Mouse (Mus musculus) hindbrain, postnatal 0 days (tissue): ENCODE data around the gene Ccl24. TPM values are rescaled to one million over a fixed set of nuclear protein-coding genes. Genes with fewer than 3 reads are reported as not detected.
"Not testable (repeated sequence)": the region's sequence is repeated elsewhere in the genome, so short reads cannot be mapped to it uniquely, and the experiment has no call there.

Experiments
- ATAC-seq: fragments of 200-750 bp; cut with Nextera tagmentation; 2 replicates; pipeline ENCODE4 v1.8.0; 2017; ENCODE audit warnings: mild to moderate bottlenecking, moderate TSS enrichment, moderate library complexity
- DNase-seq: peaks from one replicate; pipeline ENCODE4 v3.0.0-alpha.2; 2015; ENCODE audit warnings: low spot score
- H3K27ac ChIP-seq: fragments of 300-500 bp; sonication (generic); 2 replicates; pipeline ENCODE4 v1.5.1; 2014; ENCODE audit warnings: mild to moderate bottlenecking
- H3K27me3 ChIP-seq: fragments of 300-500 bp; sonication (generic); 2 replicates; pipeline ENCODE4 v1.6.1; 2014; ENCODE audit warnings: low read length, mixed read lengths; ENCODE audit not compliant: insufficient read depth
- H3K36me3 ChIP-seq: fragments of 300-500 bp; sonication (generic); 2 replicates; pipeline ENCODE4 v1.6.1; 2014; ENCODE audit warnings: low read length, mixed read lengths; ENCODE audit not compliant: insufficient read depth
- H3K4me1 ChIP-seq: fragments of 300-500 bp; sonication (generic); 2 replicates; pipeline ENCODE4 v1.6.1; 2014; ENCODE audit warnings: antibody characterized with exemption, low read length, mixed read lengths; ENCODE audit not compliant: insufficient read depth
- H3K4me2 ChIP-seq: fragments of 300-500 bp; sonication (generic); 2 replicates; pipeline ENCODE4 v1.6.1; 2014; ENCODE audit warnings: low read depth, mild to moderate bottlenecking, low read length, moderate library complexity, mixed read lengths
- H3K4me3 ChIP-seq: fragments of 300-500 bp; sonication (generic); 2 replicates; pipeline ENCODE4 v1.5.1; 2014; ENCODE audit warnings: low read length
- H3K9ac ChIP-seq: fragments of 300-500 bp; sonication (generic); replicated peaks from 2 replicates; pipeline ENCODE4 v1.6.1; 2014; ENCODE audit warnings: mild to moderate bottlenecking, low read length, moderate library complexity, mixed read lengths
- H3K9me3 ChIP-seq: fragments of 300-500 bp; sonication (generic); 2 replicates; pipeline ENCODE4 v1.6.1; 2016; ENCODE audit warnings: low read length, mixed read lengths
- CTCF ChIP-seq: IDR thresholded peaks from 2 replicates; pipeline ENCODE4 v1.5.1; 2016; ENCODE audit warnings: antibody characterized with exemption, control low read depth, low read depth
- WGBS: fragments of 180-500 bp; shearing (Covaris S2); extraction: QIAGEN DNeasy Blood & Tissue Kit; methylation state at CpG from one replicate; pipeline ENCODE4 v1.1.7; 2014; 5-methylcytosine and 5-hydroxymethylcytosine counted together
- polyA plus RNA-seq: library from polyadenylated mRNA; unstranded; fragments of >200 nt; fragmentation: Nextera tagmentation; extraction: Ambion mirVana; gene quantifications from 2 replicates; pipeline ENCODE4 v1.2.1, GENCODE M21; 2015
- total RNA-seq: library from RNA; depleted of rRNA; stranded (reverse); fragments of >200 nt; gene quantifications from 2 replicates; pipeline ENCODE4 v1.2.3, GENCODE M21; 2014; rRNA removed

Ccl24 gene
- total RNA-seq: 0.26 TPM in 1 of 2 replicates, not detected in the other
- 1.9 and 2.5 TPM in 2 replicates for polyA plus RNA-seq

GRCm38 (mm10) chr5:135573006-135573405 lies at the start of gene Ccl24:
TSS of gene Ccl24 (minus strand) at chr5:135573049.
- Histone ChIP-seq H3K36me3 (no peaks in the 10 kb centered on the region), H3K9ac (no peak within 1 kb of the TSS), H3K27ac (no peak within 1 kb of the TSS), H3K9me3 (no peaks in the 10 kb centered on the region), H3K4me3 (no peak within 1 kb of the TSS), H3K4me1 (no peaks in the 10 kb centered on the region), H3K27me3 (no peaks in the 10 kb centered on the region), H3K4me2 (no peak within 1 kb of the TSS)
- DNase-seq (no peak), ATAC-seq (no peak)
- 94% methylated on average over 6 of the region's 6 CpGs for WGBS
- no peak for TF ChIP-seq CTCF

GRCm38 (mm10) chr5:135621725-135622124 lies 48.9 kb upstream of the Ccl24 start:
- no peaks in the 10 kb centered on the region for H3K4me1 ChIP-seq
- H3K27ac ChIP-seq: no peak overlapping the region
- H3K9ac ChIP-seq: no peak overlapping the region
- WGBS: 80% methylated on average over 10 of the region's 10 CpGs
- H3K36me3 ChIP-seq: no peaks in the 10 kb centered on the region
- no peak for TF ChIP-seq CTCF
- ATAC-seq: no peak
- H3K27me3 ChIP-seq: no peaks in the 10 kb centered on the region
- H3K4me2 ChIP-seq: no peak overlapping the region
- no peak overlapping the region for H3K4me3 ChIP-seq
- DNase-seq: no peak
- H3K9me3 ChIP-seq: no peaks in the 10 kb centered on the region

- H3K9ac ChIP-seq: no peak overlapping the region
- H3K4me3 ChIP-seq: no peak overlapping the region
- no peak overlapping the region for H3K27ac ChIP-seq
- no peaks in the 10 kb centered on the region for H3K36me3 ChIP-seq
- H3K9me3 ChIP-seq: no peaks in the 10 kb centered on the region
- H3K4me2 ChIP-seq: no peak overlapping the region
- 85% methylated on average over 9 of the region's 9 CpGs for WGBS
- DNase-seq: no peak
- TF ChIP-seq CTCF: no peak
- ATAC-seq: no peak
- H3K27me3 ChIP-seq: no peaks in the 10 kb centered on the region
- H3K4me1 ChIP-seq: no peaks in the 10 kb centered on the region
These were observed 47.7 kb upstream of the Ccl24 start for GRCm38 (mm10) chr5:135620526-135620925.

- not testable (repeated sequence) for H3K4me1 ChIP-seq, H3K36me3 ChIP-seq, H3K27me3 ChIP-seq, DNase-seq, H3K4me3 ChIP-seq, H3K4me2 ChIP-seq, H3K9me3 ChIP-seq, H3K27ac ChIP-seq, ATAC-seq, H3K9ac ChIP-seq
- 86% methylated on average over 10 of the region's 10 CpGs for WGBS
These were observed 46.9 kb upstream of the Ccl24 start for GRCm38 (mm10) chr5:135619741-135620140.

GRCm38 (mm10) chr5:135609794-135610193 lies 36.9 kb upstream of the Ccl24 start:
- no peak for ATAC-seq
- no peak for DNase-seq
- no peak for TF ChIP-seq CTCF
- no peaks in the 10 kb centered on the region for H3K27me3 ChIP-seq
- no peak overlapping the region for H3K9ac ChIP-seq
- H3K4me3 ChIP-seq: no peak overlapping the region
- no peaks in the 10 kb centered on the region for H3K4me1 ChIP-seq
- H3K9me3 ChIP-seq: no peaks in the 10 kb centered on the region
- H3K4me2 ChIP-seq: no peak overlapping the region
- no peak overlapping the region for H3K27ac ChIP-seq
- H3K36me3 ChIP-seq: no peaks in the 10 kb centered on the region
- 60% methylated on average over 4 of the region's 4 CpGs for WGBS

GRCm38 (mm10) chr5:135607581-135607980 lies 34.7 kb upstream of the Ccl24 start:
- H3K27ac ChIP-seq: no peak overlapping the region
- ATAC-seq (no peak), DNase-seq (no peak)
- H3K4me2 ChIP-seq: no peak overlapping the region
- H3K36me3 ChIP-seq: no peaks in the 10 kb centered on the region
- no peaks in the 10 kb centered on the region for H3K27me3 ChIP-seq
- no peak for TF ChIP-seq CTCF
- 67% methylated on average over 1 of the region's 1 CpGs for WGBS
- no peak overlapping the region for H3K9ac ChIP-seq
- H3K4me3 ChIP-seq: no peak overlapping the region
- H3K9me3 ChIP-seq: no peaks in the 10 kb centered on the region
- no peaks in the 10 kb centered on the region for H3K4me1 ChIP-seq

GRCm38 (mm10) chr5:135606717-135607116 lies 33.9 kb upstream of the Ccl24 start:
- DNase-seq, ATAC-seq, H3K27ac ChIP-seq, H3K4me2 ChIP-seq, H3K27me3 ChIP-seq, H3K9me3 ChIP-seq, H3K4me1 ChIP-seq, H3K36me3 ChIP-seq, H3K4me3 ChIP-seq, H3K9ac ChIP-seq: not testable (repeated sequence)
- no CpG with 5 or more reads among the region's 1 CpGs for WGBS

GRCm38 (mm10) chr5:135604643-135605042 lies 31.8 kb upstream of the Ccl24 start:
- H3K27me3 ChIP-seq, H3K9ac ChIP-seq, H3K36me3 ChIP-seq, DNase-seq, H3K9me3 ChIP-seq, H3K27ac ChIP-seq, H3K4me1 ChIP-seq, H3K4me3 ChIP-seq, H3K4me2 ChIP-seq, ATAC-seq: not testable (repeated sequence)
- no CpG with 5 or more reads among the region's 1 CpGs for WGBS
